Mouse (Mus musculus) neural tube, postnatal 0 days (tissue): Measurements from ENCODE around the gene Ndufa1. TPM values are rescaled to one million over a fixed set of nuclear protein-coding genes. Genes with fewer than 3 reads are reported as not detected.

Experiments used
- polyA plus RNA-seq: library from polyadenylated mRNA; unstranded; fragments of >200 nt; fragmentation: Nextera tagmentation; extraction: Ambion mirVana; gene quantifications from 2 replicates; pipeline ENCODE4 v1.2.1, GENCODE M21; 2015

Gene Ndufa1
- 1,019 and 1,020 TPM in 2 replicates for polyA plus RNA-seq

GRCm38 (mm10) chrX:37191105-37191743 lies at the start of gene Ndufa1, which contains the start of gene Rnf113a1:
Gene Ndufa1 (minus strand): TSS chrX:37191163.
Gene Rnf113a1 (plus strand): TSS chrX:37191245.

GRCm38 (mm10) chrX:37222158-37222557 lies 31.2 kb upstream of the Ndufa1 start, which contains the start of gene Rhox1:
Gene Rhox1 (minus strand): TSS chrX:37222258.

GRCm38 (mm10) chrX:37210941-37211340 lies 20.0 kb upstream of the Ndufa1 start, which contains the start of gene Gm9:
Gene Gm9 (minus strand): TSS chrX:37211041.

GRCm38 (mm10) chrX:37168742-37169141 lies 22.2 kb downstream of the Ndufa1 start, which contains the start of gene Akap14:
Gene Akap14 (minus strand): TSS chrX:37168842.

Other genes starting within 250 kb of the Ndufa1 start
- 52.2 and 57.4 TPM in 2 replicates for gene Sept6, start 199.4 kb downstream of the Ndufa1 start, polyA plus RNA-seq
- 0.15 and 0.19 TPM in 2 replicates for gene Sowahd, start 142.3 kb downstream of the Ndufa1 start, polyA plus RNA-seq
- gene Rpl39, start 105.8 kb downstream of the Ndufa1 start, polyA plus RNA-seq: 301 and 383 TPM in 2 replicates
- gene Upf3b, start 80.8 kb downstream of the Ndufa1 start, polyA plus RNA-seq: 21.3 and 22.5 TPM in 2 replicates
- 20.4 and 20.7 TPM in 2 replicates for gene Nkap, start 64.4 kb downstream of the Ndufa1 start, polyA plus RNA-seq
- gene Akap14, start 22.3 kb downstream of the Ndufa1 start, polyA plus RNA-seq: 0.49 and 0.53 TPM in 2 replicates
- gene Rnf113a1, start 82 bp upstream of the Ndufa1 start, polyA plus RNA-seq: 29.6 and 30.3 TPM in 2 replicates
- gene Gm9, start 19.9 kb upstream of the Ndufa1 start, polyA plus RNA-seq: not detected in 2 replicates
- not detected in 2 replicates for gene Rhox1, start 31.1 kb upstream of the Ndufa1 start, polyA plus RNA-seq
- not detected in 2 replicates for gene Rhox2a, start 53.8 kb upstream of the Ndufa1 start, polyA plus RNA-seq
- not detected in 2 replicates for gene Rhox3a, start 58.8 kb upstream of the Ndufa1 start, polyA plus RNA-seq
- gene Rhox4a, start 74.2 kb upstream of the Ndufa1 start, polyA plus RNA-seq: not detected in 2 replicates
- gene Rhox3a2, start 188.9 kb upstream of the Ndufa1 start, polyA plus RNA-seq: not detected in 2 replicates
- not detected in 2 replicates for gene Rhox4a2, start 199.7 kb upstream of the Ndufa1 start, polyA plus RNA-seq
- gene Rhox2b, start 220.9 kb upstream of the Ndufa1 start, polyA plus RNA-seq: not detected in 2 replicates
- not detected in 2 replicates for gene Rhox4b, start 241.3 kb upstream of the Ndufa1 start, polyA plus RNA-seq